Mouse (Mus musculus) CD4-positive, CD25-positive, alpha-beta regulatory T cell, adult 2 months (primary cell): Measurements from ENCODE around the gene Dnajb1.

Source experiments
- DNase-seq: peaks from one replicate; pipeline ENCODE4 v3.0.0-alpha.2; 2012; ENCODE audit warnings: low read depth, low spot score

The Dnajb1 gene

DNA sequence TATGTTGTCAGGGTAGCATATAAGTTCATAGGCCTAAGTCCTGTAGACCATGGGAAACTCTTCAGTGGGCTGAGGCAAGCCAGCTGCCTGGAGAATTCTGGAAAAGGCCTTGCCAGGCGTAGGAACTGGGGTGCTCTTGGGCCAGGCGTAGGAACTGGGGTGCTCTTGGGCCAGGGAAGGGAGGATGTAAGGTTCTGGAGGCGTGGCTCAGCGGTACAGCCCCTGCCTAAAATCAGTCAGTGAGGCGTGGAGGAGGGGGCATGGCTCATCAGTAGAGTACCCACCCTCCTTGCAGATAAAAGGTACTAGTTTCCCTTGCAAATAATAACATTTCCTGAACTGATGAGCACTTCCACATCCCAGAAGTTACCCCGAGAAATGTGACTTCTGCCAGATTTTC is 46.7 kb downstream of the Dnajb1 start:
- DNase-seq, result no peak

DNA sequence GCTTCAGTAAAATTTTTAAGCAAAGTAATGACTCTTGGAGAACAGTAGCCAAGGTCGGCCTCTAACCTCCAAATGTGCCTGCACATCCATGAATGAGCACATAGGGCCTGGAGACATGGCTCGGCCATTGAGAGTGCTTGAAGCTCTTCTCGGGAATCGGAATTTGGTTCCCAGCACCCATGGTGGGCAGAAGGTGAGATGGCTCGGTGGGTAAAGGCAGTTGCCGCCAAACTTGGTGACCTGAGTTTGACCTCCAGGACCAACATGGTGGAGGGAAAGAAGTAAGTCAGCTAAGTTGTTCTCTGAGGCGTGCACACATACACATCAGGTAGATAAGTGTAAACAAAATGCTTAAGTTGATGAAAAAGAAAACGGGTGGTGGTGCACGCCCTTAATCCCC is 48.0 kb downstream of the Dnajb1 start:
- no peak for DNase-seq

DNA sequence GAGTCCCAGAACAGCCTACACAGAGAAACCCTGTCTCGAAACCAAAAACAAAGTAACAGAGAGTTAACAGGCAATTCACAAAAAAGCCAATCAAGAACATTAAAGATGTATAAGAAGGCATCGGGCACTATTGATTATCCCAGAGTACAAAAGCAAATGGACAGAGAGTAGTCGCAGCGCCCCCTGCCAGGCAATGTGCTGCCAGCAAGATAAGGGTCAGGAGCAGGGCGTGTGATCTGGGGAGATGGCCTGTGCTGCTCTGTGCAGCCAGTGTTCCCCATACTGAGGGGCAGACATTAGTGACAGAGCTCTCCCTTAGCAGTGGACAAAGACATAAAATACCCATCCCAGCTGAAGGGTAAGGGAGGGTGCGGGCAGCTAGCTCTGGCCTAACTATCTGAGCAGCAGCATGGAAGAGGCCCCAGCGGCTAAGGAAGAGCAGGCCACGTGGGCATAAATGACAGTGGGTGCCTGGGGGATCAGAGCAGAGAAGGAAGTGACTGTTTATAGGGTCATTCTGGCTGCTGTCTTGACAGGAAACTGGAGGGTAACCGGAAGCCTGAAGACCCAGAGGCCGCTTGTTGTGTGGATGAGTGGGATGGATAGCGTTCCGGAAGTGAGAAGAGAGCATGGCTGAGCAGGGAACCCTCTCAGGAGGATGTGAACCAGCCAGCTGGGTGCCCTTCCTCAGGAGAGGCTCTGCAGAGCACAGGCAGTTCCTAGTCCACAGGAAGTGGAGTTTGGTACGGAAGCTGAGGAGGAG is 48.7 kb downstream of the Dnajb1 start:
- DNase-seq, result no peak

DNA sequence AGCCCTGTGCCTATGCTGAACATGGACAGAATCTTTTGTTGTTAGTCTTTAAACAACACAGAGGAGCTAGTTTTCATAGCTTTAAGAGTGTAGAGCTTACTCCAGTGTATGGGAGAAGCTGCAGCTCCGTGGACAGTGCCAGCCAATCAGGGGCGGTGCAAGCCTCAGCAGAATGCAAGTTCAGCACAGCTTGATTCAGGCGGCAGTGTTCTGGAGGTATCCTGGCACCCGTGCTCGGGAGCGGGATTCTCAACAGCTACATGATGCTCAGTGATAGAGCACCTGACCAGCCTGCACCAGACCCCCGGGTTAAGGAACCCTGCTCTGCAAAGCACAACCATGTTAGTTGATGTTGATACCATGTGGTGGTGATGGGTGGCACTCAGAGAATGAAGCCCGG is 52.6 kb downstream of the Dnajb1 start:
- no peak for DNase-seq

DNA sequence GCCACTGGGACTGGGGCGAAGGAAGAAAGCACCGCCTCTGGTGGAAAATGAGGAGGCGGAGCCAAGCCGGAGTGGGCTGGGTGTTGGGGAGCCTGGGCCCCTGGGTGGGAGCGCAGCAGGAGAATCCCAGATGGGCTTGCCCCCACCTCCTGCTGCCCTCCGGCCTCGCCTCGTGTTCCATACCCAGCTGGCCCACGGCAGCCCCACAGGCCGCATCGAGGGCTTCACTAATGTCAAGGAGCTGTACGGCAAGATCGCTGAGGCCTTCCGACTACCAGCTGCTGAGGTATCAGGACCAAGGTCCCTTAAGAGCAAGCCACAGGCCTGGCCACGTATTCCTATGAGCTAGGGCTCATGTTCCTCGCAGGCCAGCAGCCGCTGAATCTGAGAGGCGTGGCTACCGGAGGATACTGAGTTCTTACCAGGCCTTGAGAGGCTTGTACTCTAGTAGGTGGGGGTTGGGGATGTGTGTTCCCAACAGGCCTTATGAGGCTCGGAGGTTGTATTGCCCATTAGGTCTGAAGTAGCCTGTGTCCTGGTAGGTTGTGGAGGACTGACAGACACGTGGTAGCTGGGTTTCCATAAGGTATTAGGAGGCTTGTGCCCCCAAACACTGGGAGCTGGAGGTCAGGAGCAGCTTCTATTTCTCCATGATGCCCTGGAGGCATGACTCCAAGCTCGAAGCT is 53.1 kb downstream of the Dnajb1 start:
- DNase-seq, result no peak
